Mouse (Mus musculus): ENCODE data around the gene Ccdc32. TPM values are rescaled to one million over a fixed set of nuclear protein-coding genes. Genes with fewer than 3 reads are reported as not detected.

The Ccdc32 gene
- 11.3 to 15.1 TPM (median 12.8 TPM) in 4 replicates for total RNA-seq (2023)

DNA sequence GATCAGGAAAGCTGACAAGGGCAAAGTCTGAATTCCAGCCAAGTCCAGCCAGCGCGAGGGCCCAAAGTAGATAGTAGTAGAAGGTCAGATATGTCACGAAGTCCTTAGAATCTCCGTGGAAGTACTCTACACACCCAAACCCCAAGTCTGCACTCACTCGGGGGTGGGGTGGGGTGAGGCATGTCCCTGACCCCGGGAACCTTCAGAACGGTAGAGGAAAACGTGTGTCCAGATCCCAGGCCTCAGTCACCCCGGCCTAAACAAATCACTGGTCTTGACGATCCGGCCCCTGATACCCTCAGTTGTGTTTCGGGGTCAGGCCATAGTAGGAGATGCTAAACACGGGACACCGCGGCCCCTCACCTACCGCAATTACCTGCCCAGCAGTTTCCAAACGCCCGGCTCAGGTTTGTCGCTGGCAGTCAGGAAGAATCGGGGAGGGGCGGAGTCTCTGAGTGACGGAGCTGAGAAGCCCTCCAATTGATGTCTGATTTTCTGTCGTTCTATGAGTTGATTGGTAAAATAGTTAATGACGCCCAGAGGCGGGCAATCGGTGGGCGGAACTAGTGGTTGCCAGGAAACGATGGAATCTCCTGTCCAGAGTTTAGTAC lies at the start of gene Ccdc32:
TSS of gene Ccdc32 (minus strand) at position 453 of the 611 bp plus-strand sequence.

DNA sequence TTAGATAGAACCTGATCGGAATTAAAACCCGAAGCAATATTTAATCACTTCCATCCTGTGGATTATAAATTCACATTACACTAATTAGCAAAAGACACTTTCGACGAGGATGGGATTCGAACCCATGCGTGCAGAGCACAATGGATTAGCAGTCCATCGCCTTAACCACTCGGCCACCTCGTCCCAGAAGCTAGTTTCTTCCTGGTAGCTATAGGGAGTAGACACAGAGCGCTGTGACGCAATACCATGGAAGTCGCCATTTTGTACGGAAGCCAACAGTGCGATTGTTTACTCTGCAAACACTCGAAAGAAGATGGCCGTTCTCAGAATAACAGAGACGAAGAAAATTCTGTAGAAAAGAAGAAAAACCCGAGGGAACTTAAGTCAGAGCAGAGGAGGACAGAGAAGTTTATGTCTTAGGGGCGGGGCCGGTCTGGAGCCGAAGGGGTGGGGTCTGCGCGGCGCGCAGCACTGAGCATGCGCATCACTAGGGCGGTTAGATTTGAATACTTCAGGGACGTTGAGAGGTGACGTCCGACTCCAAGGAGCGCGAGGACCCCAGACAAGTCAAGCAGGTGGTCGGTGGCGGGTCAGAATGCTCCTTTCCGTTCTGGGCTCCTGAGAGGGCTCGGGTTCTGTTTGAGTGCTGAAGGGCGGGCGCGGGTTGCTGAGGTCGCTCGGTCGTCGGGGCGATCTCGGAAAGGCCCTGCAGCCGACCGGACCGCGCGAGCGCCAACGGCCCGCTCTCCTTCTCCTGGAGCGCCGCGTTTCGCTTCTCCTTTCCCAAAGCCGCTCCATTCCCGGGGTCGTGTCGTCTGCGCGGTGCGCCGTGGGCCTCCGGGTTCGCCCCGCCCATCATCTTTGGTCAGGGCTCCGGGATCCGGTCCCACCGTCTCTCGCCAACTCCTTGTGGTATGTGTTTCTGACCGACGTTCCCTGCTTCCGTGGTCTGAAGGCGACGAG lies 17.7 kb upstream of the Ccdc32 start, which contains the start of gene Knl1:
TSS of gene Knl1 (plus strand) at position 471 of the 963 bp plus-strand sequence.

DNA sequence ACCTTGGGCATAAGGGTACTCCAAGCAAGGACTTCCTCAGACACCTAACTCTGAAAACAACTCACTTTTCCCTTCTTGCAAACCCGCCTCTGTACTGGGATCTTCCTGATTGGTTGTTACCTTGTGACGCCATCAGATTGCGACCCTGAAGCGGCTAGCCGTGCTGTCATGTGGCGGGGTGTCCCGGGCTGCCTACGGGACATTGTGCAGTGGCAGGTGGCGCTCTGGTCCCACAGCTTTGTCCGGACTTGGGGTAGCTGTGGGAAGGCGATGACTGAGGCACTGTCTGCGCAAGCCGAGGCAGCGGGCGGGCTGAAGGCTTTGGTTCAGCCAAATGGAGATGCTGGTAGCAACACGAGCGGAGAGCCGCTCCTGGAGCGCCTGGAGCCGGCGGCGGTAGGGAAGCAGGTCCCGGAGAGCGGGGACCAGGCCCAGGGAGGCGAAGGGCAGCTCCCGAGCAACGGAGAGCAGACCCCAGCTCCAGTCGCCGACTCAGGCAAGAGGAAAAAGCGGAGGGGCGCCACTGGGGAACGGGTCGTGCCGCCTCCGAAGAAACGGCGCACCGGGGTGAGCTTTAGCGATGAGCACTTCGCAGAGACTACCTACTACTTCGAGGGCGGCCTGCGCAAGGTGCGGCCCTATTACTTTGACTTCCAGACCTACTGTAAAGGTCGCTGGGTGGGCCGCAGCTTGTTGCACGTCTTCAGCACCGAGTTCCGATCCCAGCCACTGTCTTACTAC lies 5.6 kb upstream of the Ccdc32 start, which contains the start of gene Rpusd2:
TSS of gene Rpusd2 (plus strand) at position 135 of the 741 bp plus-strand sequence.

Other genes starting within 250 kb of the Ccdc32 start
- not detected in 4 replicates for gene Disp2, start 249.7 kb downstream of the Ccdc32 start, total RNA-seq (2023)
- 7.1 to 11.5 TPM (median 8.9 TPM) in 4 replicates for gene Knstrn, start 215.4 kb downstream of the Ccdc32 start, total RNA-seq (2023)
- 80.1 to 89.7 TPM (median 85.3 TPM) in 4 replicates for gene Ivd, start 167.4 kb downstream of the Ccdc32 start, total RNA-seq (2023)
- 50.3 to 60.1 TPM (median 57.5 TPM) in 4 replicates for gene Bahd1, start 129.0 kb downstream of the Ccdc32 start, total RNA-seq (2023)
- 3.6 to 5.0 TPM (median 4.3 TPM) in 4 replicates for gene Chst14, start 102.9 kb downstream of the Ccdc32 start, total RNA-seq (2023)
- 14.3 to 18.6 TPM (median 15.5 TPM) in 4 replicates for gene Rpusd2, start 5.4 kb upstream of the Ccdc32 start, total RNA-seq (2023)
- 3.4 to 5.0 TPM (median 4.4 TPM) in 4 replicates for gene Knl1, start 17.7 kb upstream of the Ccdc32 start, total RNA-seq (2023)
- 1.4 to 5.4 TPM (median 2.6 TPM) in 4 replicates for gene Rad51, start 83.4 kb upstream of the Ccdc32 start, total RNA-seq (2023)
- 25.9 to 39.7 TPM (median 33.3 TPM) in 4 replicates for gene Rmdn3, start 127.6 kb upstream of the Ccdc32 start, total RNA-seq (2023)
- gene Gchfr, start 138.4 kb upstream of the Ccdc32 start, total RNA-seq (2023), result 1.0 TPM in 1 of 4 replicates, not detected in the others
- gene Gm14137, start 145.1 kb upstream of the Ccdc32 start, total RNA-seq (2023), result 6.9 to 10.6 TPM (median 8.2 TPM) in 4 replicates
- gene Zfyve19, start 179.2 kb upstream of the Ccdc32 start, total RNA-seq (2023), result 26.6 to 40.7 TPM (median 34.8 TPM) in 4 replicates
- 14.5 to 21.2 TPM (median 20.4 TPM) in 4 replicates for gene Dnajc17, start 179.4 kb upstream of the Ccdc32 start, total RNA-seq (2023)
- gene Ppp1r14d, start 200.5 kb upstream of the Ccdc32 start, total RNA-seq (2023), result not detected in 4 replicates
- gene Spint1, start 208.0 kb upstream of the Ccdc32 start, total RNA-seq (2023), result 0.24 TPM in 1 of 4 replicates, not detected in the others
- 0.35 to 0.79 TPM in 2 of 4 replicates, not detected in the others for gene Rhov, start 241.9 kb upstream of the Ccdc32 start, total RNA-seq (2023)

Data from B cell, adult 62 days (primary cell).